Mouse (Mus musculus): ENCODE measurements around the gene Ing5.

GRCm38 (mm10) chr1:93835876-93836531 is 32.2 kb downstream of the Ing5 start:
- TF ChIP-seq PAX5 (IDR thresholded peaks at IDR 0.05; ENCODE audit: low read length) (no peak), CTCF (conservative IDR thresholded peaks at IDR 0.05 in 1 of 2, IDR thresholded peaks at IDR 0.05 in 1 of 2; ENCODE audit: low read depth in 2 of 2, low read length in 2 of 2) (no peak), JUN (IDR thresholded peaks at IDR 0.05; ENCODE audit: insufficient read depth, low read depth, low read length) (peak; percentile 88), USF2 (conservative IDR thresholded peaks at IDR 0.05; ENCODE audit: low read depth, low read length) (no peak), MYC (IDR thresholded peaks at IDR 0.05; ENCODE audit: low read depth, low read length) (no peak), MAFK (IDR thresholded peaks at IDR 0.05; ENCODE audit: insufficient replicate concordance, low read length) (no peak), UBTF (IDR thresholded peaks at IDR 0.05; ENCODE audit: low read depth, low read length) (no peak)

Data from CH12.LX (cell line).